Mouse (Mus musculus): ENCODE measurements around the gene Gm2007.
"Not testable (repeated sequence)": the region's sequence is repeated elsewhere in the genome, so short reads cannot be mapped to it uniquely, and the experiment has no call there.

Gene Gm2007

DNA sequence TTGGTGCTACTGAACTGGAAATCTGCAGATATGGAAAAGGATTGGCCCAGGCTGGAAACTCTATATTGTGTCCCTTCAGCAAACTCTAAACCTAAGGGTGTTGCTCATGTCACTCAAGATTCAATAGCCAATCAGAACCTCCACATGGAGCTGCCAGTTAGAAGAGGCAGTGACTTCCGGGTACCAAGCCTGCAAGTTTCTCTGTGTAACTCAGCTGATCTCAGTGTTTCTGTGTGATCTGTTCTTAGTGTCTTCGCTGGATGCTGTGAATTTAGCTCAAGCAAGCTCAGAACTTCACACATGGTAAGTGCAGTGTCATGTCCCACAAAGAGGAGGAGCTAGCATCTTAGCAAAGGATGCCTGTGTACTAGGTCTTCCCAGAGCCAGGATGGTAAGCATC lies at the start of gene Gm2007:
Gm2007 (plus strand) TSS at position 301 of the 400 bp plus-strand sequence.
- DNase-seq, result not testable (repeated sequence)

DNA sequence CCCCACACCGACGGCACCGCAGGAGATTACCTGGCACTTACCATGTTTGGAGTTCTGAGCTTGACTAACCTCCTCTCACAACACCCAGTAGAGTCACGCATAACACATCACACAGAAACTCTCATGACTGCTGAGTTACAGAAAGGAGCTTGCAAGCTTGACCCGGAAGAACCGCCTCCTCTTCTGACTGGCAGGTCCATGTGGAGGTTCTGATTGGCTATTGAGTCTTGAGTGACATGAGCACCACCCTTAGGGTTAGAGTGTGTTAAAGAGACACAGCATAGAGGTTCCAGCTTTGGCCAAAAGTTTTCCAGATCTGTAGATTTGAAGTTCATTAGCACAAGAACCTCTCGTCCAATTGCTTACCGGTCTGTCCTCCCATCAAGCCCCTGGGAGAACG lies 37.8 kb upstream of the Gm2007 start, which contains the start of gene Zfp969:
Zfp969 (minus strand) TSS at position 101 of the 400 bp plus-strand sequence.
- DNase-seq, result not testable (repeated sequence)

GRCm38 (mm10) chr2:175800993-175801392 lies 59.7 kb downstream of the Gm2007 start, which contains the start of gene Gm14288:
Gene Gm14288 (minus strand): TSS chr2:175801093.
- DNase-seq, result not testable (repeated sequence)

Data from kidney, adult 11 months (tissue).